7 mouse cellular contexts compared by ENCODE assay signal in the genomic region with DNA sequence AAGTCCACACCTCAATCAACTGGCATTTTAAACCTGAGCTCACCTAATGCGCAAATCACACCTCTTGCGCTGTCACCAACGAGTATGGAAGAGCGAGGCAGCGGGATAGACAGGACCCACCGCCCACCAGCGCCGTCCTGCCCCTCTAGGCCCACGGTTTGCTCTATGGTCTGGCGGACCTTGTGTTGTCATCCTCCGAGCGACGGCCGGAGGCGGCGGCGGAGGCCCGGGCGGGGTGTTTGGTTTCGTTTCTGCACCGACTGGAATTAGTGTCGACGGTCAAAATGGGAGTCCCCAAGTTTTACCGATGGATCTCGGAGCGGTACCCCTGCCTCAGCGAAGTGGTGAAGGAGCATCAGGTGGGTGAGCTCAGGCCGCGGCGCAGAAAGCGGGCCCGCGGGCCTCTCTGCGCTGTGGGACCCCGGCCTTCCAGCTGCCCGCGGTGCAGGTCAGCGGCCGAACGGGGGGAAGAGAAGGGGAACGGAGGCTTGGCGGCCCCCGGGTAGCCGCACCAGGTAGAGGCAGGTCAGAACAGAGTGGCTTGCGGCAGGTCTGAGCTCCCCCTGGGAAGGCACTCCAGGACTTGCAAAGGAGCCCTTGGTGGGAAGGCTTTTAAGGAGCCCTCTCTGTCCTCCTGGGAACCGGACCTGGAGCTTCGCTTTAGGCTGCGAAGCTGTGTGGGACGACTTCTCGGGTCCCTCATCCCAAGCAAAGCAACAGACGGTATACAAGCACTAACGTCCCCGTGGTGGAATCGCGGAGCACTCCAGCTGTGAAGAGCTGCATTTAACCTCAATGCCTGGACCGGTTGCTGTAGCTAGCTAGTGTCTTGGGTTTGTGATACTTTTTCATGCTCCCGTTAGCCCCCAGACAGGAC. TPM values are rescaled to one million over a fixed set of nuclear protein-coding genes. Genes with fewer than 3 reads are reported as not detected.
A peak's percentile ranks its signal among the peaks of the same experiment; 100 is the strongest.
DNase-seq lines count a peak whose midpoint lies in the region; ATAC-seq and TF ChIP-seq lines count a peak whose summit lies in the region.

Xrn1 (plus strand) TSS at position 176 of the 877 bp plus-strand sequence.

- H3K27ac ChIP-seq in embryonic facial prominence, embryonic 12.5 days = peak within 1 kb of the TSS; percentile 92
- H3K27ac ChIP-seq in kidney, adult 2 months (ENCODE audit: insufficient read depth, low read depth, low read length) = peak within 1 kb of the TSS; percentile 59
- H3K27ac ChIP-seq in limb, embryonic 12.5 days = peak within 1 kb of the TSS; percentile 94
- H3K27ac ChIP-seq in midbrain, embryonic 15.5 days = peak within 1 kb of the TSS; percentile 85
- H3K27ac ChIP-seq in spleen, adult 2 months (ENCODE audit: insufficient read depth, low read length) = peak within 1 kb of the TSS; percentile 68

- H3K36me3 ChIP-seq in embryonic facial prominence, embryonic 12.5 days = 0 out of 2 replicates have a peak, but pooled peaks cover 14% of the 10 kb centered on the region
- no peaks in the 10 kb centered on the region for H3K36me3 ChIP-seq in kidney, adult 2 months (ENCODE audit: control insufficient read depth, insufficient read depth, low read length)
- H3K36me3 ChIP-seq in limb, embryonic 12.5 days = peaks cover 27% of the 10 kb centered on the region
- no peaks in the 10 kb centered on the region; the same call in 1 of the 2 replicates for H3K36me3 ChIP-seq in midbrain, embryonic 15.5 days (replicated peaks)
- H3K36me3 ChIP-seq in spleen, adult 2 months (ENCODE audit: control insufficient read depth, insufficient read depth, low read length) = no peaks in the 10 kb centered on the region; the same call in 1 of the 2 replicates

- no peaks in the 10 kb centered on the region for H3K9me3 ChIP-seq in embryonic facial prominence, embryonic 12.5 days
- no peaks in the 10 kb centered on the region for H3K9me3 ChIP-seq in limb, embryonic 12.5 days
- no peaks in the 10 kb centered on the region for H3K9me3 ChIP-seq in midbrain, embryonic 15.5 days

- H3K4me2 ChIP-seq in embryonic facial prominence, embryonic 12.5 days (replicated peaks) = peak within 1 kb of the TSS; percentile 63
- H3K4me2 ChIP-seq in limb, embryonic 12.5 days = peak within 1 kb of the TSS; percentile 71
- H3K4me2 ChIP-seq in midbrain, embryonic 15.5 days = peak within 1 kb of the TSS; percentile 74

- H3K27me3 ChIP-seq in embryonic facial prominence, embryonic 12.5 days = no peaks in the 10 kb centered on the region
- no peaks in the 10 kb centered on the region for H3K27me3 ChIP-seq in kidney, adult 2 months (replicated peaks; ENCODE audit: control insufficient read depth, insufficient read depth, low read length)
- H3K27me3 ChIP-seq in limb, embryonic 12.5 days = no peaks in the 10 kb centered on the region
- no peaks in the 10 kb centered on the region for H3K27me3 ChIP-seq in midbrain, embryonic 15.5 days (replicated peaks)
- H3K27me3 ChIP-seq in spleen, adult 2 months (ENCODE audit: control insufficient read depth, insufficient read depth, low read length) = no peaks in the 10 kb centered on the region

- 0 out of 2 replicates have a peak, but pooled peaks cover 5% of the 10 kb centered on the region for H3K4me1 ChIP-seq in embryonic facial prominence, embryonic 12.5 days
- 0 out of 2 replicates have a peak, but pooled peaks cover 3% of the 10 kb centered on the region for H3K4me1 ChIP-seq in kidney, adult 2 months (ENCODE audit: control insufficient read depth, insufficient read depth, low read length)
- H3K4me1 ChIP-seq in limb, embryonic 12.5 days (replicated peaks) = 0 out of 2 replicates have a peak, but pooled peaks cover 5% of the 10 kb centered on the region
- peaks cover 8% of the 10 kb centered on the region; the same call in 1 of the 2 replicates for H3K4me1 ChIP-seq in midbrain, embryonic 15.5 days
- peaks cover 2% of the 10 kb centered on the region for H3K4me1 ChIP-seq in spleen, adult 2 months (ENCODE audit: control insufficient read depth, insufficient read depth, insufficient read length)

- peak within 1 kb of the TSS; percentile 94 for H3K9ac ChIP-seq in embryonic facial prominence, embryonic 12.5 days
- H3K9ac ChIP-seq in limb, embryonic 12.5 days (replicated peaks) = peak within 1 kb of the TSS; percentile 96
- peak within 1 kb of the TSS; percentile 90 for H3K9ac ChIP-seq in midbrain, embryonic 15.5 days

- under 1% methylated on average over 57 of the region's 57 CpGs for WGBS in embryonic facial prominence, embryonic 12.5 days
- under 1% methylated on average over 57 of the region's 57 CpGs for WGBS in kidney, adult 2 months
- WGBS in limb, embryonic 12.5 days = under 1% methylated on average over 57 of the region's 57 CpGs
- under 1% methylated on average over 57 of the region's 57 CpGs for WGBS in midbrain, embryonic 15.5 days
- under 1% methylated on average over 57 of the region's 57 CpGs for whole genome bisulfite sequencing in spleen, adult 2 months

- TF ChIP-seq CTCF in kidney, adult 2 months (conservative IDR thresholded peaks at IDR 0.05; ENCODE audit: insufficient read depth, insufficient read length, low read depth, low read length) = no peak
- no peak for TF ChIP-seq CTCF in spleen, adult 2 months (IDR thresholded peaks at IDR 0.05; ENCODE audit: extremely low read depth, insufficient read depth, insufficient read length, insufficient replicate concordance)

- TF ChIP-seq POLR2A in kidney, adult 2 months (IDR thresholded peaks at IDR 0.05; ENCODE audit: low read depth, low read length) = peak; percentile 26
- TF ChIP-seq POLR2A in spleen, adult 2 months (IDR thresholded peaks at IDR 0.05; ENCODE audit: low read depth, low read length) = no peak; the same call in 1 of the 2 replicates

- peak; percentile 99 for ATAC-seq in embryonic facial prominence, embryonic 12.5 days (ENCODE audit: insufficient number of reproducible peaks, insufficient read depth, low FRiP score, low TSS enrichment)
- ATAC-seq in limb, embryonic 12.5 days (ENCODE audit: insufficient number of reproducible peaks, insufficient read depth, low FRiP score, low TSS enrichment, low read depth) = peak; percentile 98
- ATAC-seq in midbrain, embryonic 15.5 days (replicated peaks) = peak; percentile 99

- H3K4me3 ChIP-seq in embryonic facial prominence, embryonic 12.5 days = peak within 1 kb of the TSS; percentile 95
- H3K4me3 ChIP-seq in kidney, adult 2 months (ENCODE audit: insufficient read depth, low read depth, low read length) = peak within 1 kb of the TSS; percentile 82
- peak within 1 kb of the TSS; percentile 94 for H3K4me3 ChIP-seq in limb, embryonic 12.5 days (replicated peaks)
- H3K4me3 ChIP-seq in midbrain, embryonic 15.5 days = peak within 1 kb of the TSS; percentile 100
- peak within 1 kb of the TSS; percentile 85 for H3K4me3 ChIP-seq in spleen, adult 2 months (ENCODE audit: extremely low read depth, insufficient read depth, insufficient read length)

- peak; percentile 92 for DNase-seq in adrenal gland, postnatal 25 days
- peak; percentile 95 to 96 for DNase-seq in heart, adult 18-20 months
- peak; percentile 95 for DNase-seq in kidney, adult 2 months
- peak; percentile 89 to 92 for DNase-seq in spleen, adult 2 months (ENCODE audit: low read depth in 1 of 2, low spot score in 2 of 2)

RNA-seq across cellular contexts. Expression of gene Xrn1, which starts in this region (rescaled TPM):
- total RNA-seq in adrenal gland, postnatal 25 days (2021) = 24.6 and 27.1 TPM in 2 replicates
- polyA plus RNA-seq in embryonic facial prominence, embryonic 12.5 days (2016; fragmentation: Nextera tagmentation; extraction: Ambion mirVana) = 26.5 and 29.0 TPM in 2 replicates
- 10 to 100 TPM; 13.6 to 20.6 TPM for total RNA-seq in heart, adult 18-20 months (2021)
- polyA plus RNA-seq in kidney, adult 2 months (2012; rRNA removed) = 3.2 and 4.0 TPM in 2 replicates
- polyA plus RNA-seq in limb, embryonic 12.5 days (2016; fragmentation: Nextera tagmentation; extraction: Ambion mirVana) = 25.0 and 29.2 TPM in 2 replicates
- polyA plus RNA-seq in midbrain, embryonic 15.5 days (2015; fragmentation: Nextera tagmentation; extraction: Ambion mirVana) = 16.4 and 20.2 TPM in 2 replicates
- 2.5 and 3.0 TPM in 2 replicates for polyA plus RNA-seq in spleen, adult 2 months (2012; rRNA removed)

Comparison
In these comparisons a context has a peak if more than half of its experiments do, and no peak if none do; other contexts are left out.
1. Peak in every context shown above with its lines: DNase-seq, ATAC-seq, H3K4me3 ChIP-seq and H3K27ac ChIP-seq.